Mouse (Mus musculus) midbrain, postnatal 0 days (tissue): ENCODE results near the gene Zfp810. TPM values are rescaled to one million over a fixed set of nuclear protein-coding genes. Genes with fewer than 3 reads are reported as not detected.

Source experiments
- ATAC-seq: fragments of 200-750 bp; cut with Nextera tagmentation; 2 replicates; pipeline ENCODE4 v1.8.0; 2017; ENCODE audit warnings: moderate number of reproducible peaks, mild to moderate bottlenecking, moderate TSS enrichment, moderate library complexity; ENCODE audit not compliant: low FRiP score
- DNase-seq: peaks from one replicate; pipeline ENCODE4 v3.0.0-alpha.2; 2015; ENCODE audit warnings: low spot score
- H3K27ac ChIP-seq: fragments of 300-500 bp; sonication (generic); 2 replicates; pipeline ENCODE4 v1.5.1; 2014; ENCODE audit warnings: low read depth, mild to moderate bottlenecking, low read length, mixed read lengths
- H3K27me3 ChIP-seq: fragments of 300-500 bp; sonication (generic); 2 replicates; pipeline ENCODE4 v1.6.1; 2014; ENCODE audit warnings: low read length, control low read depth, mixed read lengths; ENCODE audit not compliant: insufficient read depth
- H3K36me3 ChIP-seq: fragments of 300-500 bp; sonication (generic); 2 replicates; pipeline ENCODE4 v1.6.1; 2014; ENCODE audit warnings: low read length, control low read depth, mixed read lengths; ENCODE audit not compliant: insufficient read depth
- H3K4me1 ChIP-seq: fragments of 300-500 bp; sonication (generic); 2 replicates; pipeline ENCODE4 v1.6.1; 2014; ENCODE audit warnings: mild to moderate bottlenecking, control low read depth, antibody characterized with exemption, low read length, mixed read lengths; ENCODE audit not compliant: insufficient read depth
- H3K4me2 ChIP-seq: fragments of 300-500 bp; sonication (generic); 2 replicates; pipeline ENCODE4 v1.6.1; 2014; ENCODE audit warnings: low read depth, mild to moderate bottlenecking, low read length, mixed read lengths; ENCODE audit not compliant: poor library complexity, severe bottlenecking
- H3K4me3 ChIP-seq: fragments of 300-500 bp; sonication (generic); 2 replicates; pipeline ENCODE4 v1.5.1; 2014; ENCODE audit warnings: low read depth, mild to moderate bottlenecking, low read length, moderate library complexity
- H3K9ac ChIP-seq: fragments of 300-500 bp; sonication (generic); replicated peaks from 2 replicates; pipeline ENCODE4 v1.6.1; 2014; ENCODE audit warnings: mild to moderate bottlenecking, low read length, moderate library complexity, mixed read lengths; ENCODE audit not compliant: poor library complexity, severe bottlenecking
- H3K9me3 ChIP-seq: fragments of 300-500 bp; sonication (generic); 2 replicates; pipeline ENCODE4 v1.6.1; 2016; ENCODE audit warnings: low read length, control low read depth
- CTCF ChIP-seq: IDR thresholded peaks from 2 replicates; pipeline ENCODE4 v1.5.1; 2016; ENCODE audit warnings: antibody characterized with exemption, mild to moderate bottlenecking
- WGBS: fragments of 180-500 bp; shearing (Covaris S2); extraction: QIAGEN DNeasy Blood & Tissue Kit; methylation state at CpG from one replicate; pipeline ENCODE4 v1.1.7; 2014; 5-methylcytosine and 5-hydroxymethylcytosine counted together
- polyA plus RNA-seq: library from polyadenylated mRNA; unstranded; fragments of >200 nt; fragmentation: Nextera tagmentation; extraction: Ambion mirVana; gene quantifications from 2 replicates; pipeline ENCODE4 v1.2.1, GENCODE M21; 2015
- total RNA-seq: library from RNA; depleted of rRNA; stranded (reverse); fragments of >200 nt; gene quantifications from 2 replicates; pipeline ENCODE4 v1.2.3, GENCODE M21; 2014; rRNA removed

Zfp810 gene
- total and polyA plus RNA-seq, 2 experiments from 2014 or later = 24.9 to 31.1 TPM

- ATAC-seq (no peak), DNase-seq (no peak)
- no peak for TF ChIP-seq CTCF
- WGBS = 90% methylated on average over 7 of the region's 7 CpGs
- H3K4me3 ChIP-seq = no peak overlapping the region
- H3K4me1 ChIP-seq = no peaks in the 10 kb centered on the region
- no peaks in the 10 kb centered on the region for H3K9me3 ChIP-seq
- H3K9ac ChIP-seq = no peak overlapping the region
- H3K27me3 ChIP-seq = no peaks in the 10 kb centered on the region
- no peak overlapping the region for H3K4me2 ChIP-seq
- H3K27ac ChIP-seq = no peak overlapping the region
- H3K36me3 ChIP-seq = no peaks in the 10 kb centered on the region
Measured at GRCm38 (mm10) chr9:22229386-22230026, 77.9 kb downstream of the Zfp810 start.

GRCm38 (mm10) chr9:22226846-22227245 lies 80.6 kb downstream of the Zfp810 start:
- H3K9me3 ChIP-seq = no peaks in the 10 kb centered on the region
- 98% methylated on average over 15 of the region's 15 CpGs for WGBS
- no peak for DNase-seq
- no peak for TF ChIP-seq CTCF
- no peak for ATAC-seq
- H3K4me3 ChIP-seq = no peak overlapping the region
- H3K27me3 ChIP-seq = no peaks in the 10 kb centered on the region
- no peak overlapping the region for H3K4me2 ChIP-seq
- H3K27ac ChIP-seq = no peak overlapping the region
- H3K36me3 ChIP-seq = no peaks in the 10 kb centered on the region
- H3K9ac ChIP-seq = no peak overlapping the region
- H3K4me1 ChIP-seq = no peaks in the 10 kb centered on the region

Other genes starting within 250 kb of the Zfp810 start
- gene Gm49318, start 236.4 kb downstream of the Zfp810 start, total RNA-seq = 4.1 TPM in 1 of 2 replicates, not detected in the other
- 0.25 and 0.36 TPM in 2 replicates for gene Gm49318, start 236.4 kb downstream of the Zfp810 start, polyA plus RNA-seq
- 30.0 and 33.1 TPM in 2 replicates for gene Zfp653, start 236.3 kb downstream of the Zfp810 start, total RNA-seq
- gene Zfp653, start 236.3 kb downstream of the Zfp810 start, polyA plus RNA-seq = 14.2 and 15.1 TPM in 2 replicates
- 49.6 and 56.3 TPM in 2 replicates for gene Ecsit, start 222.2 kb downstream of the Zfp810 start, total RNA-seq
- gene Ecsit, start 222.2 kb downstream of the Zfp810 start, polyA plus RNA-seq = 55.0 and 57.2 TPM in 2 replicates
- gene Cnn1, start 208.4 kb downstream of the Zfp810 start, total RNA-seq = 1.2 and 1.3 TPM in 2 replicates
- 0.77 and 0.92 TPM in 2 replicates for gene Cnn1, start 208.4 kb downstream of the Zfp810 start, polyA plus RNA-seq
- gene Elof1, start 190.5 kb downstream of the Zfp810 start, total RNA-seq = 129 and 132 TPM in 2 replicates
- gene Elof1, start 190.5 kb downstream of the Zfp810 start, polyA plus RNA-seq = 161 and 178 TPM in 2 replicates
- gene Acp5, start 171.9 kb downstream of the Zfp810 start, total RNA-seq = 1.0 and 2.9 TPM in 2 replicates
- 0.47 and 0.79 TPM in 2 replicates for gene Acp5, start 171.9 kb downstream of the Zfp810 start, polyA plus RNA-seq
- gene Pigyl, start 150.8 kb downstream of the Zfp810 start, total RNA-seq = 27.0 and 40.8 TPM in 2 replicates
- 120 and 122 TPM in 2 replicates for gene Pigyl, start 150.8 kb downstream of the Zfp810 start, polyA plus RNA-seq
- gene Zfp872, start 119.6 kb downstream of the Zfp810 start, total RNA-seq = 0.22 and 2.0 TPM in 2 replicates
- 0.29 and 0.31 TPM in 2 replicates for gene Zfp872, start 119.6 kb downstream of the Zfp810 start, polyA plus RNA-seq
- gene Zfp809, start 81.9 kb downstream of the Zfp810 start, total RNA-seq = 8.2 and 10.2 TPM in 2 replicates
- 5.8 and 6.3 TPM in 2 replicates for gene Zfp809, start 81.9 kb downstream of the Zfp810 start, polyA plus RNA-seq
- 4.7 and 5.1 TPM in 2 replicates for gene Zfp599, start 47.8 kb downstream of the Zfp810 start, total RNA-seq
- 7.2 and 7.8 TPM in 2 replicates for gene Zfp599, start 47.8 kb downstream of the Zfp810 start, polyA plus RNA-seq
- 3.6 and 6.0 TPM in 2 replicates for gene Anln, start 81.5 kb upstream of the Zfp810 start, total RNA-seq
- gene Anln, start 81.5 kb upstream of the Zfp810 start, polyA plus RNA-seq = 1.3 and 1.7 TPM in 2 replicates
- gene 9530077C05Rik, start 103.9 kb upstream of the Zfp810 start, total RNA-seq = 18.7 and 21.5 TPM in 2 replicates
- gene 9530077C05Rik, start 103.9 kb upstream of the Zfp810 start, polyA plus RNA-seq = 19.3 and 20.2 TPM in 2 replicates
- gene Gm17545, start 146.6 kb upstream of the Zfp810 start, total RNA-seq = not detected in 2 replicates
- gene Gm17545, start 146.6 kb upstream of the Zfp810 start, polyA plus RNA-seq = not detected in 2 replicates
- 59.4 and 60.4 TPM in 2 replicates for gene Rp9, start 162.1 kb upstream of the Zfp810 start, total RNA-seq
- 75.8 and 81.7 TPM in 2 replicates for gene Rp9, start 162.1 kb upstream of the Zfp810 start, polyA plus RNA-seq
- gene Bbs9, start 168.1 kb upstream of the Zfp810 start, total RNA-seq = 38.2 and 40.0 TPM in 2 replicates
- gene Bbs9, start 168.1 kb upstream of the Zfp810 start, polyA plus RNA-seq = 19.7 and 22.6 TPM in 2 replicates